Mouse (Mus musculus) brain, embryonic 14.5 days (tissue): ENCODE measurements around the gene Kdm2a.

Experiments used
- CTCF ChIP-seq: fragments of 200-500 bp; IDR thresholded peaks from 2 replicates; pipeline ENCODE4 v1.5.1; 2012; ENCODE audit warnings: inconsistent platforms, mild to moderate bottlenecking, moderate library complexity, borderline replicate concordance; ENCODE audit not compliant: insufficient read depth, insufficient read length; ENCODE audit errors: extremely low read depth
- POLR2A ChIP-seq: fragments of 200-500 bp; IDR thresholded peaks from 2 replicates; pipeline ENCODE4 v1.6.1; 2012; ENCODE audit warnings: mild to moderate bottlenecking, inconsistent platforms, borderline replicate concordance; ENCODE audit not compliant: poor library complexity, insufficient read depth, insufficient read length, severe bottlenecking; ENCODE audit errors: extremely low read depth

GRCm38 (mm10) chr19:4302936-4303639, 95.0 kb downstream of the Kdm2a start:
- TF ChIP-seq CTCF: no peak
- TF ChIP-seq POLR2A: no peak
